Mouse (Mus musculus) bone marrow, adult 2 months (tissue): ENCODE measurements around the gene Nrxn1. TPM values are rescaled to one million over a fixed set of nuclear protein-coding genes. Genes with fewer than 3 reads are reported as not detected.
A peak's percentile ranks its signal among the peaks of the same experiment; 100 is the strongest.

Source experiments
- H3K27ac ChIP-seq: fragments of 200-500 bp; 2 replicates; pipeline ENCODE4 v1.5.1; 2012; ENCODE audit warnings: low read depth, mild to moderate bottlenecking, control low read depth, inconsistent platforms, low read length; ENCODE audit not compliant: control insufficient read depth, poor library complexity, insufficient read depth
- H3K4me1 ChIP-seq: fragments of 200-500 bp; 2 replicates; pipeline ENCODE4 v1.6.1; 2011; ENCODE audit warnings: low read length; ENCODE audit not compliant: control insufficient read depth, insufficient read depth
- H3K4me3 ChIP-seq: fragments of 200-500 bp; replicated peaks from 2 replicates; pipeline ENCODE3; 2011; ENCODE audit warnings: mild to moderate bottlenecking, low read depth, low read length, control low read depth; ENCODE audit not compliant: control insufficient read depth
- CTCF ChIP-seq: fragments of 200-500 bp; IDR thresholded peaks from 2 replicates; pipeline ENCODE4 v1.5.1; 2011; ENCODE audit warnings: low read length, control low read depth; ENCODE audit not compliant: control insufficient read depth, insufficient read depth
- POLR2A ChIP-seq: fragments of 200-500 bp; IDR thresholded peaks from 2 replicates; pipeline ENCODE4 v1.6.1; 2011; ENCODE audit warnings: low read depth, mild to moderate bottlenecking, control low read depth, low read length, borderline replicate concordance; ENCODE audit not compliant: control insufficient read depth
- WGBS: fragments of 180-500 bp; shearing (Covaris S2); methylation state at CpG from one replicate; pipeline ENCODE4 v1.1.7; 2018; 5-methylcytosine and 5-hydroxymethylcytosine counted together
- polyA plus RNA-seq: library from polyadenylated mRNA; stranded (reverse); fragments of >200 nt; gene quantifications from 2 replicates; pipeline ENCODE4 v1.2.4, GENCODE M21; 2011; ENCODE audit warnings: low replicate concordance; ENCODE audit not compliant: missing spikeins, insufficient read depth, insufficient read length

Gene Nrxn1
- polyA plus RNA-seq, 1 experiment: not detected

DNA sequence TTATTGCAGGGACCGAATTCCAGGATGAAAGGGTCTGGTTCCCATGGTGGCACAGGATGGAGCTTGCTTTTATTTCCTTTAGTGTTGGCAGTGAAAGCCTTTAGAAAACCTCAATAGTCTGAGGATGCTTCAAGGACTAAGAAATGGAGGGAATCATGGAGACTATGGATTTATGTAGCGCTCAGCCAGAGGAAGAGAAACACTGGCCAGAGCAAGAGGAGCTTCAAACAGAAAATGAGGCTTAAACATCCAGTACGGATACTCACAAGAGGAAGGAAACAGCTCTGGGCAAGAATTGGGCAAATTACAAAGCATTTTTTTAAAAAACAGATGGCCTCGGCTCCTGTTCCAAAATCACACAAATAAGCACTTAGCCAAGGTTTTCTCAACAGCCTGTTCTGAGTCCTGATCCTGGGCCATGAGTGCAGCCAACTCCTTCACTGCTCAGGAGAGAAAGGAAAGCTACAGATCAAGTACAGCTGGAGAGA, 93.2 kb downstream of the Nrxn1 start:
- Histone ChIP-seq H3K4me3 (no peak overlapping the region), H3K27ac (no peak overlapping the region), H3K4me1 (no peaks in the 10 kb centered on the region; the same call in 1 of the 2 replicates)
- WGBS: 26% methylated on average over 4 of the region's 4 CpGs
- TF ChIP-seq POLR2A (no peak), CTCF (no peak)

GRCm38 (mm10) chr17:90997714-90998113, 95.2 kb downstream of the Nrxn1 start:
- Histone ChIP-seq H3K4me3 (no peak overlapping the region), H3K4me1 (no peaks in the 10 kb centered on the region; the same call in 1 of the 2 replicates), H3K27ac (no peak overlapping the region)
- no peak for TF ChIP-seq CTCF
- no peak for TF ChIP-seq POLR2A
- WGBS: 0% methylated on average over 1 of the region's 1 CpGs

GRCm38 (mm10) chr17:90995436-90995835, 97.4 kb downstream of the Nrxn1 start:
- WGBS: 5% methylated on average over 1 of the region's 1 CpGs
- Histone ChIP-seq H3K4me3 (no peak overlapping the region), H3K4me1 (no peaks in the 10 kb centered on the region; the same call in 1 of the 2 replicates), H3K27ac (no peak overlapping the region)
- TF ChIP-seq CTCF (no peak), POLR2A (no peak)

- Histone ChIP-seq H3K27ac (no peak overlapping the region), H3K4me3 (no peak overlapping the region), H3K4me1 (no peaks in the 10 kb centered on the region; the same call in 1 of the 2 replicates)
- TF ChIP-seq CTCF (no peak), POLR2A (no peak)
- WGBS: 12% methylated on average over 1 of the region's 1 CpGs
Observed at GRCm38 (mm10) chr17:90994247-90994646, 98.6 kb downstream of the Nrxn1 start.

GRCm38 (mm10) chr17:90990747-90991146, 102.1 kb downstream of the Nrxn1 start:
- Histone ChIP-seq H3K4me3 (no peak overlapping the region), H3K4me1 (no peaks in the 10 kb centered on the region), H3K27ac (no peak overlapping the region)
- TF ChIP-seq POLR2A (no peak), CTCF (no peak)
- 24% methylated on average over 2 of the region's 2 CpGs for WGBS

DNA sequence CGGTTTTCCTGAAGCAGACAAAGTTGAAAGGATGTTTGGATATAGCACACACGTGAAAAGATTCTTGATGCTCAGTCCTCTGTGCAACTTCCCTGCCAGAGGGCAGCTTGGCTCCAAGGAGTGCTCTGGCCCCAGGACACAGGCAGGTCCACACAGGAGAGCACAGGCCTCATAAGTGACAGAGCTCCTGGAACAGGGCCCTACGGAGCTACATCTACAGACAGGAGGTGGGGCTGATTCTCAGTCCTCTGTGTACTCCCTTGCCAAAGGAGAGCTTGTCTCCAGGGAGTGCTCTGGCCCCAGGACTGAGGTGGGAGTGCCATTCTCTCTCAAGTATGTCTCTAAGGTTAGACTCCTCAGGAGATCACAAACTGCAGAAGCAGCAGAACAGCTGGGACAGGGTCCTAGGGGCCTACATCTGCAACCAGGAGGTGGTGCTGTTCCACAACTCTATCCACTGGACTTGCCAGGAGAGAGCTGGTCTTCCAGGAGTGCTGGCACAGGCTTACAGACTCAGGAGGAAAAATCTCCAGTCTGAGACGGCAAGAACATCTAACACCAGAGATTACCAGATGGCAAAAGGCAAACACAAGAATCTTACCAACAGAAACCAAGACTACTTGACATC, 129.9 kb downstream of the Nrxn1 start:
- Histone ChIP-seq H3K4me3 (no peak overlapping the region), H3K4me1 (no peaks in the 10 kb centered on the region; the same call in 1 of the 2 replicates), H3K27ac (no peak overlapping the region)
- no peak for TF ChIP-seq POLR2A
- 0 out of 2 replicates have a peak, but pooled peaks have one; percentile 5 for TF ChIP-seq CTCF
- WGBS: 80% methylated on average over 4 of the region's 4 CpGs

GRCm38 (mm10) chr17:90955221-90955620, 137.7 kb downstream of the Nrxn1 start:
- H3K27ac ChIP-seq: no peak overlapping the region
- TF ChIP-seq CTCF (no peak), POLR2A (no peak)
- 64% methylated on average over 2 of the region's 2 CpGs for WGBS
- no peak overlapping the region for H3K4me3 ChIP-seq
- H3K4me1 ChIP-seq: no peaks in the 10 kb centered on the region; the same call in 1 of the 2 replicates

- 86% methylated on average over 2 of the region's 2 CpGs for WGBS
- Histone ChIP-seq H3K27ac (no peak overlapping the region), H3K4me1 (no peaks in the 10 kb centered on the region), H3K4me3 (no peak overlapping the region)
- TF ChIP-seq CTCF (no peak), POLR2A (no peak)
Observed at GRCm38 (mm10) chr17:90934929-90935328, 157.9 kb downstream of the Nrxn1 start.

GRCm38 (mm10) chr17:90913320-90913719, 179.6 kb downstream of the Nrxn1 start:
- 67% methylated on average over 2 of the region's 2 CpGs for WGBS
- Histone ChIP-seq H3K4me3 (no peak overlapping the region), H3K4me1 (no peaks in the 10 kb centered on the region), H3K27ac (no peak overlapping the region)
- TF ChIP-seq CTCF (no peak), POLR2A (no peak)
